Mouse (Mus musculus): ENCODE data around the gene Sorl1. TPM values are rescaled to one million over a fixed set of nuclear protein-coding genes. Genes with fewer than 3 reads are reported as not detected.

Gene Sorl1
- polyA plus RNA-seq, 1 experiment from 2014 or later, result 4.1 TPM

GRCm38 (mm10) chr9:41951472-41952129, 172.5 kb downstream of the Sorl1 start:
- peak; percentile 71 for ATAC-seq (ENCODE audit: insufficient number of reproducible peaks, low FRiP score, low TSS enrichment, low read depth)
- Histone ChIP-seq H3K27ac (replicated peaks; ENCODE audit: low read depth, low read length) (peak overlapping the region; percentile 92), H3K9ac (ENCODE audit: low read length) (peak overlapping the region; percentile 89), H3K4me2 (ENCODE audit: low read depth, severe bottlenecking) (peak overlapping the region; percentile 57), H3K9me3 (ENCODE audit: control insufficient read depth, low read length) (no peaks in the 10 kb centered on the region), H3K27me3 (ENCODE audit: control insufficient read depth, insufficient read depth, low read length) (no peaks in the 10 kb centered on the region), H3K36me3 (ENCODE audit: control insufficient read depth, insufficient read depth, low read length) (no peaks in the 10 kb centered on the region), H3K4me3 (ENCODE audit: low read depth, low read length) (peak overlapping the region; percentile 37), H3K4me1 (ENCODE audit: control insufficient read depth, insufficient read depth, low read length) (peaks cover 22% of the 10 kb centered on the region)
- DNase-seq (ENCODE audit: low spot score), result no peak
- WGBS, result 19% methylated on average over 16 of the region's 16 CpGs

GRCm38 (mm10) chr9:41950991-41951451, 173.1 kb downstream of the Sorl1 start:
- H3K4me2 ChIP-seq (ENCODE audit: low read depth, severe bottlenecking), result peak overlapping the region; percentile 57
- H3K27me3 ChIP-seq (ENCODE audit: control insufficient read depth, insufficient read depth, low read length), result no peaks in the 10 kb centered on the region
- H3K4me1 ChIP-seq (ENCODE audit: control insufficient read depth, insufficient read depth, low read length), result peaks cover 22% of the 10 kb centered on the region
- H3K27ac ChIP-seq (replicated peaks; ENCODE audit: low read depth, low read length), result peak overlapping the region; percentile 92
- H3K36me3 ChIP-seq (ENCODE audit: control insufficient read depth, insufficient read depth, low read length), result no peaks in the 10 kb centered on the region
- WGBS, result 0% methylated on average over 21 of the region's 21 CpGs
- DNase-seq (ENCODE audit: low spot score) (peak; percentile 98), ATAC-seq (ENCODE audit: insufficient number of reproducible peaks, low FRiP score, low TSS enrichment, low read depth) (peak; percentile 81)
- H3K4me3 ChIP-seq (ENCODE audit: low read depth, low read length), result peak overlapping the region; percentile 37
- H3K9me3 ChIP-seq (ENCODE audit: control insufficient read depth, low read length), result no peaks in the 10 kb centered on the region
- peak overlapping the region; percentile 89 for H3K9ac ChIP-seq (ENCODE audit: low read length)

DNA sequence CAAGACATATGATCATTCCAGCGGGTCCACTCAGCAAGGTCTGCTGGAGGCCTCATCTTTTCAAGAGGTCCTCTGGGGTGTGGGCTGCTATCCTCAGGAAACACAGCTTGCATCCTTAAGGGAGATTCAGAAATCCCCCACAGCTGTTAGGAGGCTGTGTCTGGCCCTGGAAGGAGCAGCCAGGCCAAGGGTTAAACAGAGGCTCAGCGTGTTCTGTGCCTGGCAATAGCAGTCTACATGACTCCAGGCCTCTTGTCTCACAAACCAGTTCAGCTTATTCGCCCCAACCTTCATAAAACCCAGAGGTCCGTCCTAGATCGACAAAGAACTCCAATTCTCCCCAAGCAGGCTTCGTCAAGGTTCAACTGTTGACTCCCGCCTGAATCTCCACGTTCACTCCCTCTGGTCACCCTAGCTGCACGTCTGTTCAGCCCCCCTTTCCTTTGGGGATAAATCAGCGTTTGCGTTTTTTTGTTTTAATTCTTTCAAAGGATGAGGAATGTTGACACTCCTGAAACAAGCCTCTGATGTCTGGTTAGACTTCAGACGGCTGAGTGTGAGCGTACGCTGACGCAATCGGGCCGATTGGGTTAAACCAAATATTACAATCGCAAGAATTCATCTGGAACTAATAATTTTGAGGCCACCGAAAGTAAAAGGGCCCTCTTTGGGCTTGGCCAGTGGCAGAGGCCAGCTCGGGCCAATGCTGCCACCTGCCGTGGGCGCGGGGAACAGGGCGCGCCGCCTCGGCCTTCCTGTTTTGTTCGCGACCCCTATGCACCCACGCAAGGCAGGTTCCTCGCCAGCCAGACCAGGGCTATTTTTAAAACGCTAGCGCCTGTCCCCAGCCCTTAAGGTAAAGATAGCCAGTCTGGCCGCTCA, 173.7 kb downstream of the Sorl1 start:
- peak overlapping the region; percentile 61 for H3K9ac ChIP-seq (ENCODE audit: low read length)
- WGBS, result 2% methylated on average over 34 of the region's 34 CpGs
- peak overlapping the region; percentile 92 for H3K27ac ChIP-seq (replicated peaks; ENCODE audit: low read depth, low read length)
- H3K27me3 ChIP-seq (ENCODE audit: control insufficient read depth, insufficient read depth, low read length), result no peaks in the 10 kb centered on the region
- peak; percentile 77 for ATAC-seq (ENCODE audit: insufficient number of reproducible peaks, low FRiP score, low TSS enrichment, low read depth)
- H3K36me3 ChIP-seq (ENCODE audit: control insufficient read depth, insufficient read depth, low read length), result no peaks in the 10 kb centered on the region
- no peak overlapping the region for H3K4me3 ChIP-seq (ENCODE audit: low read depth, low read length)
- no peaks in the 10 kb centered on the region for H3K9me3 ChIP-seq (ENCODE audit: control insufficient read depth, low read length)
- H3K4me1 ChIP-seq (ENCODE audit: control insufficient read depth, insufficient read depth, low read length), result peaks cover 22% of the 10 kb centered on the region
- peak overlapping the region; percentile 57; the same call in 1 of the 2 replicates for H3K4me2 ChIP-seq (ENCODE audit: low read depth, severe bottlenecking)
- peak; percentile 95 for DNase-seq (ENCODE audit: low spot score)

DNA sequence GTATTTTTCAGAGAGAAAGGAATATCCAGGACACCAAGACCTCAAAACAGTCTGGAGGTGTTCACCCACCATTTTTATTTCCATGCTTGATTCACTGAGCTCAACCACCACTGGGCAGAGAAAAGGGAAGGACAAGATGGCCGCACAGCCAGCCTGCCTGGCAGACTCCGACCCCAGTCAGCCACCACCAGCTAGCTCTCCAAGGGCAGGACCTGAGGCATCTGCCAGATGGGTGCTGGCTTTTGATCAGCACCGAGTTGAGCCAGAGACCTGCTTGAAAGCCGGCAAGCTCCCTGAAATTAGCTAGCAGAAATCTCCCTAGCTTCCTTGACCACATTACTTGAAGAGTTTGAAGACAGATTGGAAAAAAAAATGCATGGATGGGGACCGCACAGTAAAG, 174.6 kb downstream of the Sorl1 start:
- H3K4me3 ChIP-seq (ENCODE audit: low read depth, low read length), result no peak overlapping the region
- H3K27ac ChIP-seq (replicated peaks; ENCODE audit: low read depth, low read length), result peak overlapping the region; percentile 92
- peak overlapping the region; percentile 52 for H3K9ac ChIP-seq (ENCODE audit: low read length)
- H3K4me2 ChIP-seq (ENCODE audit: low read depth, severe bottlenecking), result peak overlapping the region; percentile 57; the same call in 1 of the 2 replicates
- H3K4me1 ChIP-seq (ENCODE audit: control insufficient read depth, insufficient read depth, low read length), result peaks cover 22% of the 10 kb centered on the region
- no peaks in the 10 kb centered on the region for H3K9me3 ChIP-seq (ENCODE audit: control insufficient read depth, low read length)
- DNase-seq (ENCODE audit: low spot score) (no peak), ATAC-seq (ENCODE audit: insufficient number of reproducible peaks, low FRiP score, low TSS enrichment, low read depth) (no peak)
- no peaks in the 10 kb centered on the region for H3K36me3 ChIP-seq (ENCODE audit: control insufficient read depth, insufficient read depth, low read length)
- H3K27me3 ChIP-seq (ENCODE audit: control insufficient read depth, insufficient read depth, low read length), result no peaks in the 10 kb centered on the region
- 68% methylated on average over 5 of the region's 5 CpGs for WGBS

DNA sequence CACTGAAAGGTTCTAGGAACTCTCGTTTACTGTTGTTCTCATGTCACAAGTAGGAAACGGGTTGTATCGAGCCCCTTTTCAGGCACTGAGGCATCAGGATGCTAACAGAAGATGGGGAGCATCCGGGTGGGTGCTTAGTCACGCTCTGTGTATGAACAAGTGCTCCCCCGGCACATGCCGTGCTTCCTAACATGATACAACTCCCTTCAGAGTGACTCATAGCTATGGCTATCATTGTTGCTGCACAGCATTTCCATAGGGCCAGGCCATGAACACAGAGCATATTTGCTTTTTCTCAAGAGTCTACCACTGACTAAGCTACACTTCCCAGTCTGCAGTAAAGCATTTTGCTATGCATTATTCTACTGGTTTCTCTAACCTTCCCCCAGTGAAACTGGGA, 179.1 kb downstream of the Sorl1 start:
- Histone ChIP-seq H3K4me3 (ENCODE audit: low read depth, low read length) (no peak overlapping the region), H3K27me3 (ENCODE audit: control insufficient read depth, insufficient read depth, low read length) (no peaks in the 10 kb centered on the region), H3K36me3 (ENCODE audit: control insufficient read depth, insufficient read depth, low read length) (no peaks in the 10 kb centered on the region), H3K9me3 (ENCODE audit: control insufficient read depth, low read length) (no peaks in the 10 kb centered on the region), H3K4me2 (ENCODE audit: low read depth, severe bottlenecking) (no peak overlapping the region), H3K27ac (replicated peaks; ENCODE audit: low read depth, low read length) (no peak overlapping the region), H3K9ac (ENCODE audit: low read length) (no peak overlapping the region), H3K4me1 (ENCODE audit: control insufficient read depth, insufficient read depth, low read length) (peaks cover 19% of the 10 kb centered on the region)
- ATAC-seq (ENCODE audit: insufficient number of reproducible peaks, low FRiP score, low TSS enrichment, low read depth) (no peak), DNase-seq (ENCODE audit: low spot score) (no peak)
- 94% methylated on average over 7 of the region's 7 CpGs for WGBS

- Histone ChIP-seq H3K27ac (replicated peaks; ENCODE audit: low read depth, low read length) (0 out of 2 replicates have a peak overlapping the region, but pooled peaks have one; percentile 12), H3K9me3 (ENCODE audit: control insufficient read depth, low read length) (no peaks in the 10 kb centered on the region), H3K4me1 (ENCODE audit: control insufficient read depth, insufficient read depth, low read length) (peaks cover 21% of the 10 kb centered on the region), H3K4me2 (ENCODE audit: low read depth, severe bottlenecking) (no peak overlapping the region), H3K9ac (ENCODE audit: low read length) (peak overlapping the region; percentile 27; the same call in 1 of the 2 replicates), H3K36me3 (ENCODE audit: control insufficient read depth, insufficient read depth, low read length) (no peaks in the 10 kb centered on the region), H3K4me3 (ENCODE audit: low read depth, low read length) (no peak overlapping the region), H3K27me3 (ENCODE audit: control insufficient read depth, insufficient read depth, low read length) (no peaks in the 10 kb centered on the region)
- 52% methylated on average over 4 of the region's 4 CpGs for WGBS
- ATAC-seq (ENCODE audit: insufficient number of reproducible peaks, low FRiP score, low TSS enrichment, low read depth) (no peak), DNase-seq (ENCODE audit: low spot score) (no peak)
Observed at GRCm38 (mm10) chr9:41942970-41943635, 181.0 kb downstream of the Sorl1 start.

GRCm38 (mm10) chr9:41940311-41940853, 183.7 kb downstream of the Sorl1 start:
- H3K9ac ChIP-seq (ENCODE audit: low read length), result no peak overlapping the region
- no peaks in the 10 kb centered on the region for H3K36me3 ChIP-seq (ENCODE audit: control insufficient read depth, insufficient read depth, low read length)
- H3K9me3 ChIP-seq (ENCODE audit: control insufficient read depth, low read length), result no peaks in the 10 kb centered on the region
- H3K4me2 ChIP-seq (ENCODE audit: low read depth, severe bottlenecking), result no peak overlapping the region
- H3K4me3 ChIP-seq (ENCODE audit: low read depth, low read length), result no peak overlapping the region
- 78% methylated on average over 10 of the region's 10 CpGs for WGBS
- H3K4me1 ChIP-seq (ENCODE audit: control insufficient read depth, insufficient read depth, low read length), result peaks cover 38% of the 10 kb centered on the region
- no peak for ATAC-seq (ENCODE audit: insufficient number of reproducible peaks, low FRiP score, low TSS enrichment, low read depth)
- DNase-seq (ENCODE audit: low spot score), result no peak
- H3K27ac ChIP-seq (replicated peaks; ENCODE audit: low read depth, low read length), result no peak overlapping the region
- no peaks in the 10 kb centered on the region for H3K27me3 ChIP-seq (ENCODE audit: control insufficient read depth, insufficient read depth, low read length)

- Histone ChIP-seq H3K9me3 (ENCODE audit: control insufficient read depth, low read length) (no peaks in the 10 kb centered on the region), H3K27ac (replicated peaks; ENCODE audit: low read depth, low read length) (peak overlapping the region; percentile 98), H3K36me3 (ENCODE audit: control insufficient read depth, insufficient read depth, low read length) (no peaks in the 10 kb centered on the region), H3K9ac (ENCODE audit: low read length) (peak overlapping the region; percentile 52), H3K27me3 (ENCODE audit: control insufficient read depth, insufficient read depth, low read length) (no peaks in the 10 kb centered on the region), H3K4me1 (ENCODE audit: control insufficient read depth, insufficient read depth, low read length) (peaks cover 50% of the 10 kb centered on the region), H3K4me2 (ENCODE audit: low read depth, severe bottlenecking) (peak overlapping the region; percentile 15; the same call in 1 of the 2 replicates), H3K4me3 (ENCODE audit: low read depth, low read length) (no peak overlapping the region)
- DNase-seq (ENCODE audit: low spot score) (peak; percentile 57), ATAC-seq (ENCODE audit: insufficient number of reproducible peaks, low FRiP score, low TSS enrichment, low read depth) (no peak)
- 24% methylated on average over 8 of the region's 8 CpGs for WGBS
Observed at GRCm38 (mm10) chr9:41938449-41938848, 185.6 kb downstream of the Sorl1 start.

Measured in limb, embryonic 11.5 days (tissue).